Comparison of ENCODE assay signal across 8 mouse cellular contexts in genomic region chr15:99113396-99113975, GRCm38 (mm10). TPM values are rescaled to one million over a fixed set of nuclear protein-coding genes. Genes with fewer than 3 reads are reported as not detected.
DNase-seq lines count a peak whose midpoint lies in the region; ATAC-seq and TF ChIP-seq lines count a peak whose summit lies in the region.

No protein-coding gene starts in this region.

- H3K27me3 ChIP-seq in embryonic facial prominence, embryonic 11.5 days (ENCODE audit: control insufficient read depth, insufficient read depth, low read length): no peaks in the 10 kb centered on the region
- H3K27me3 ChIP-seq in liver, embryonic 13.5 days: no peaks in the 10 kb centered on the region

- intact Hi-C loops in gastrocnemius, postnatal 36 days (cut with DNase I): no loop called here

- no peak overlapping the region for H3K4me2 ChIP-seq in embryonic facial prominence, embryonic 11.5 days (ENCODE audit: low read depth, low read length)
- peak overlapping the region; percentile 60 for H3K4me2 ChIP-seq in liver, embryonic 13.5 days

- H3K4me1 ChIP-seq in embryonic facial prominence, embryonic 11.5 days (ENCODE audit: control insufficient read depth, insufficient read depth, low read length): no peaks in the 10 kb centered on the region
- H3K4me1 ChIP-seq in liver, embryonic 13.5 days (replicated peaks): peaks cover 20% of the 10 kb centered on the region

- no peaks in the 10 kb centered on the region for H3K36me3 ChIP-seq in embryonic facial prominence, embryonic 11.5 days (replicated peaks; ENCODE audit: control insufficient read depth, insufficient read depth, low read depth, low read length)
- no peaks in the 10 kb centered on the region for H3K36me3 ChIP-seq in liver, embryonic 13.5 days

- no peak overlapping the region for H3K27ac ChIP-seq in layer of hippocampus, adult 2 months
- no peak overlapping the region for H3K27ac ChIP-seq in embryonic facial prominence, embryonic 11.5 days (replicated peaks; ENCODE audit: low read depth, low read length)
- H3K27ac ChIP-seq in liver, embryonic 13.5 days: no peak overlapping the region

- H3K9me3 ChIP-seq in embryonic facial prominence, embryonic 11.5 days (replicated peaks; ENCODE audit: control insufficient read depth, low read length): no peaks in the 10 kb centered on the region
- no peaks in the 10 kb centered on the region for H3K9me3 ChIP-seq in liver, embryonic 13.5 days (replicated peaks)

- 9% methylated on average over 9 of the region's 9 CpGs for WGBS in embryonic facial prominence, embryonic 11.5 days
- 9% methylated on average over 9 of the region's 9 CpGs for WGBS in liver, embryonic 13.5 days (ENCODE audit: insufficient replicate concordance)

- peak; percentile 71 for TF ChIP-seq CTCF in layer of hippocampus, adult 2 months (conservative IDR thresholded peaks at IDR 0.05)

- no peak overlapping the region for H3K4me3 ChIP-seq in layer of hippocampus, adult 2 months
- H3K4me3 ChIP-seq in embryonic facial prominence, embryonic 11.5 days (ENCODE audit: low read depth, low read length): no peak overlapping the region
- H3K4me3 ChIP-seq in liver, embryonic 13.5 days (replicated peaks): peak overlapping the region; percentile 36

- ATAC-seq in embryonic facial prominence, embryonic 11.5 days (replicated peaks; ENCODE audit: insufficient number of reproducible peaks, low FRiP score, low TSS enrichment, low read depth): no peak
- ATAC-seq in liver, embryonic 13.5 days (ENCODE audit: low read depth): 0 out of 2 replicates have a peak, but pooled peaks have one; percentile 49

- no peak for DNase-seq in layer of hippocampus, adult 2 months (ENCODE audit: low spot score in 2 of 2)
- DNase-seq in layer of hippocampus, adult 11-12 months (ENCODE audit: low spot score): no peak
- peak; percentile 66 for DNase-seq in MEL-GATA-1-ER (ENCODE audit: extremely low read depth, low read depth)
- peak; percentile 49 for DNase-seq in embryonic facial prominence, embryonic 11.5 days (ENCODE audit: low spot score)
- DNase-seq in liver, embryonic 13.5 days: peak; percentile 41
- no peak for DNase-seq in gastrocnemius, postnatal 25 days
- no peak for DNase-seq in natural killer cell, adult 2 months (ENCODE audit: low spot score in 2 of 2)
- no peak for DNase-seq in gastrocnemius, postnatal 36 days

- H3K9ac ChIP-seq in embryonic facial prominence, embryonic 11.5 days (replicated peaks; ENCODE audit: low read length): no peak overlapping the region
- peak overlapping the region; percentile 24; the same call in 1 of the 2 replicates for H3K9ac ChIP-seq in liver, embryonic 13.5 days

RNA-seq across cellular contexts. Expression of gene Spats2, which starts 12.2 kb away (rescaled TPM):
- total RNA-seq in layer of hippocampus, adult 2 months (2021): 10 to 100 TPM; 29.2 to 30.9 TPM
- 59.6 and 68.5 TPM in 2 replicates for polyA plus RNA-seq in embryonic facial prominence, embryonic 11.5 days (2014; fragmentation: Nextera tagmentation; extraction: Ambion mirVana)
- polyA plus RNA-seq in liver, embryonic 13.5 days (2015; fragmentation: Nextera tagmentation; extraction: Ambion mirVana): 11.5 and 14.4 TPM in 2 replicates
- 1 to 10 TPM; 4.5 to 4.6 TPM for total RNA-seq in gastrocnemius, postnatal 25 days (2021)
- total RNA-seq in gastrocnemius, postnatal 36 days (2021): 1 to 10 TPM; 3.8 to 3.9 TPM

RNA-seq across cellular contexts. Expression of gene Dnajc22, which starts 20.5 kb away (rescaled TPM):
- total RNA-seq in layer of hippocampus, adult 2 months (2021): under 1 TPM in 1 of 2 experiments, not detected in 1; 0.31 TPM
- 0.18 and 0.56 TPM in 2 replicates for polyA plus RNA-seq in embryonic facial prominence, embryonic 11.5 days (2014; fragmentation: Nextera tagmentation; extraction: Ambion mirVana)
- 14.6 and 16.9 TPM in 2 replicates for polyA plus RNA-seq in liver, embryonic 13.5 days (2015; fragmentation: Nextera tagmentation; extraction: Ambion mirVana)
- under 1 TPM in 1 of 2 experiments, not detected in 1; 0.16 TPM for total RNA-seq in gastrocnemius, postnatal 25 days (2021)
- total RNA-seq in gastrocnemius, postnatal 36 days (2021): under 1 TPM in 1 of 2 experiments, not detected in 1; 0.27 TPM

RNA-seq across cellular contexts. Expression of gene C1ql4, which starts 25.9 kb away (rescaled TPM):
- total RNA-seq in layer of hippocampus, adult 2 months (2021): not detected
- 1.0 and 1.1 TPM in 2 replicates for polyA plus RNA-seq in embryonic facial prominence, embryonic 11.5 days (2014; fragmentation: Nextera tagmentation; extraction: Ambion mirVana)
- polyA plus RNA-seq in liver, embryonic 13.5 days (2015; fragmentation: Nextera tagmentation; extraction: Ambion mirVana): not detected in 2 replicates
- not detected for total RNA-seq in gastrocnemius, postnatal 25 days (2021)
- total RNA-seq in gastrocnemius, postnatal 36 days (2021): not detected

RNA-seq across cellular contexts. Expression of gene Troap, which starts 39.1 kb away (rescaled TPM):
- under 1 TPM; 0.36 to 0.64 TPM for total RNA-seq in layer of hippocampus, adult 2 months (2021)
- 20.6 and 23.8 TPM in 2 replicates for polyA plus RNA-seq in embryonic facial prominence, embryonic 11.5 days (2014; fragmentation: Nextera tagmentation; extraction: Ambion mirVana)
- polyA plus RNA-seq in liver, embryonic 13.5 days (2015; fragmentation: Nextera tagmentation; extraction: Ambion mirVana): 14.5 and 18.9 TPM in 2 replicates
- under 1 TPM in 1 of 2 experiments, not detected in 1; 0.49 TPM for total RNA-seq in gastrocnemius, postnatal 25 days (2021)
- under 1 TPM; 0.62 to 0.69 TPM for total RNA-seq in gastrocnemius, postnatal 36 days (2021)

RNA-seq across cellular contexts. Expression of gene Prph, which starts 58.5 kb away (rescaled TPM):
- total RNA-seq in layer of hippocampus, adult 2 months (2021): under 1 TPM; 0.67 to 0.83 TPM
- polyA plus RNA-seq in embryonic facial prominence, embryonic 11.5 days (2014; fragmentation: Nextera tagmentation; extraction: Ambion mirVana): 17.1 and 20.6 TPM in 2 replicates
- 0.54 and 0.62 TPM in 2 replicates for polyA plus RNA-seq in liver, embryonic 13.5 days (2015; fragmentation: Nextera tagmentation; extraction: Ambion mirVana)
- total RNA-seq in gastrocnemius, postnatal 25 days (2021): 1 to 10 TPM in 1 of 2 experiments, under 1 TPM in 1; 0.75 to 1.4 TPM
- total RNA-seq in gastrocnemius, postnatal 36 days (2021): 1 to 10 TPM in 1 of 2 experiments, under 1 TPM in 1; 0.42 to 1.2 TPM

Comparison
In these comparisons a context has a peak if more than half of its experiments do, and no peak if none do; other contexts are left out.
1. DNase-seq: peak in MEL-GATA-1-ER (single experiment), embryonic facial prominence, embryonic 11.5 days (single experiment) and liver, embryonic 13.5 days (single experiment); none in layer of hippocampus, adult 2 months (0 of 2), layer of hippocampus, adult 11-12 months (single experiment), gastrocnemius, postnatal 25 days (single experiment), natural killer cell, adult 2 months (0 of 2) and gastrocnemius, postnatal 36 days (0 of 2).
2. RNA of gene Spats2, which starts 12.2 kb away (total RNA-seq): 29.2 to 30.9 TPM in layer of hippocampus, adult 2 months; 4.5 to 4.6 TPM in gastrocnemius, postnatal 25 days and 3.8 to 3.9 TPM in gastrocnemius, postnatal 36 days; every median in the first group is over 4 times any median in the second.